Mouse (Mus musculus): ENCODE results near the gene Fem1a. TPM values are rescaled to one million over a fixed set of nuclear protein-coding genes. Genes with fewer than 3 reads are reported as not detected.

Fem1a gene
- polyA plus RNA-seq, 1 experiment from 2014 or later = 18.0 TPM

DNA sequence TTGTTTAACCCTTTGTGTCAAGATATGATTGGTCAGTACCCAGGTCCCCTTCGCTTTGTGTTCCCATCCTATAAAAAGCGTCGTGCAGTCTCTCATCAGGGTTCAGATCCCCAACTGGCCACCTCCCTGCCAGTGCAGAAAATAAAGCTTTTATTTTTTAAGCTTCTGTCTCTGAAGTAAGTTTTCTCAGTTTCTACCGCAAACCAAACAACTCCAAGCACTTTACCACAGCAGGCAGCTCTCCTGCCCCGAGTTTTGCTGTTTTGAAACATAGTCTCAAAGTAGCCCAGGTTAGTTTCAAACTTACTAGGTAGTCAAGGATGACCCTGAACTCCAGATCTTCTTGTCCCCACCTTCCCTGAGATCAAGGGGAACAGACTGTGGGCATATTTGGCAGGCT lies 21.7 kb downstream of the Fem1a start:
- no peaks in the 10 kb centered on the region; the same call in 1 of the 2 replicates for H3K4me1 ChIP-seq (ENCODE audit: control insufficient read depth, insufficient read depth, low read length)
- 91% methylated on average over 5 of the region's 5 CpGs for WGBS
- DNase-seq (ENCODE audit: low spot score) = no peak
- no peak overlapping the region for H3K4me2 ChIP-seq (ENCODE audit: low read length)
- no peaks in the 10 kb centered on the region for H3K27me3 ChIP-seq (replicated peaks; ENCODE audit: control insufficient read depth, insufficient read depth, low read length)
- no peak overlapping the region for H3K4me3 ChIP-seq (ENCODE audit: low read depth, low read length)
- ATAC-seq = no peak
- no peak overlapping the region for H3K27ac ChIP-seq (ENCODE audit: low read depth, low read length)
- no peaks in the 10 kb centered on the region for H3K36me3 ChIP-seq (ENCODE audit: control insufficient read depth, insufficient read depth, low read length)
- no peaks in the 10 kb centered on the region for H3K9me3 ChIP-seq (replicated peaks; ENCODE audit: control insufficient read depth, low read length)
- no peak overlapping the region for H3K9ac ChIP-seq (ENCODE audit: low read length)

DNA sequence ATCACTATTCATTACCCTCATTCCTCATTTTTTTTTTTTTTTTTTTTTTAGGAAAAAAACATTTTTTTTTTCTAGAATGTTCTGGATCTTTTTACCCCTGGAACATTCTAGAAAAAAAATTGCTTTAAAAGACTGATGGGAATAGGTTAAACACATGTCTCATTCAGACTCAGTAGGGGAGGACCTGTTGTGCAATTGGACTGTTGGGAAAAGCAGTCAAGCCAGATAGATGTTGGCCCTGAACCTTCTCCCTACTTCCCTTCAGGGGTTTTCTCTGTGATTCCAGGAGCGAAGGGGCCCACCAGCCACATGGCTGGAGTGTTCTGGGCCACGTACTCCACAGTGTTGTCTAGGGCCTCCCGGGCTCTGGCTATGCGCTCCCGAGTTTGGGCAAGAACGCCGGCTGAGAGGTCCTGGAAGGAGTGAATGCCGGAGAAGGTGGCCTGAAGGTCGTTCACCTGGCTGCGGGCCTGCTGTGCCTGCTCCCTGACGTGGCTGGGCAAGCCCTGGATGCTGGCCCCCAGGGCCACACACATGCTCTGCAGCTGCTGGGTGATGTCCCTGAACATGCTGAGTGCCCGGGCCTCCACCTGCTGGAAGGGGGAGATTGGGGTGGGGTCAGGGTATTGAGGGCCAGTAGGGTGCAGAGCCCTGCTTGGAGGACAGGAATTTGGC lies 23.0 kb downstream of the Fem1a start:
- ATAC-seq (no peak), DNase-seq (ENCODE audit: low spot score) (no peak)
- 90% methylated on average over 12 of the region's 12 CpGs for WGBS
- Histone ChIP-seq H3K36me3 (ENCODE audit: control insufficient read depth, insufficient read depth, low read length) (no peaks in the 10 kb centered on the region), H3K4me2 (ENCODE audit: low read length) (no peak overlapping the region), H3K27me3 (replicated peaks; ENCODE audit: control insufficient read depth, insufficient read depth, low read length) (no peaks in the 10 kb centered on the region), H3K4me3 (ENCODE audit: low read depth, low read length) (no peak overlapping the region), H3K9ac (ENCODE audit: low read length) (no peak overlapping the region), H3K9me3 (replicated peaks; ENCODE audit: control insufficient read depth, low read length) (no peaks in the 10 kb centered on the region), H3K4me1 (ENCODE audit: control insufficient read depth, insufficient read depth, low read length) (no peaks in the 10 kb centered on the region; the same call in 1 of the 2 replicates), H3K27ac (ENCODE audit: low read depth, low read length) (no peak overlapping the region)

DNA sequence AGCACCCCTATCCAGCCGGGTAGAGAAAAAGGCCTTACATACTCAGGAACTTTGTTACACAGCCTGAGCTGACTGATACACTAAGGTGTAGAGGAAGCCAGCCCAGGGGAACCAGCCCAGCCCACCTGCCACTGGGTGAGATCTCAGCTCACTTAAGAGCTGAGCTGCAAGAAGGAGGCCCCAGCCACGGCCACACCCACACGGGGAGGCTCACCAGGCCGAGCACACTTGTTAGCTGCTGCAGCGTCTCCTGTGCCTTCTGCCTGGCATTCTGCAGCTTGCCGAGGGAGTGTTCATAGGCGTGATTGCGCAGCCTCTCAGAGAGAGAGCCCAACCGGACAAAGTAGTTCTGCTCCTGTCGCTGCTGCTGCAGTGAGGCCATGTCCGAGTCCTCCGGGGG lies 24.6 kb downstream of the Fem1a start:
- no peak overlapping the region for H3K4me3 ChIP-seq (ENCODE audit: low read depth, low read length)
- no peaks in the 10 kb centered on the region for H3K36me3 ChIP-seq (ENCODE audit: control insufficient read depth, insufficient read depth, low read length)
- no peak overlapping the region for H3K9ac ChIP-seq (ENCODE audit: low read length)
- no peaks in the 10 kb centered on the region for H3K27me3 ChIP-seq (replicated peaks; ENCODE audit: control insufficient read depth, insufficient read depth, low read length)
- no peak overlapping the region for H3K4me2 ChIP-seq (ENCODE audit: low read length)
- H3K9me3 ChIP-seq (replicated peaks; ENCODE audit: control insufficient read depth, low read length) = no peaks in the 10 kb centered on the region
- H3K27ac ChIP-seq (ENCODE audit: low read depth, low read length) = no peak overlapping the region
- H3K4me1 ChIP-seq (ENCODE audit: control insufficient read depth, insufficient read depth, low read length) = no peaks in the 10 kb centered on the region; the same call in 1 of the 2 replicates
- ATAC-seq (no peak), DNase-seq (ENCODE audit: low spot score) (no peak)
- 97% methylated on average over 12 of the region's 12 CpGs for WGBS

DNA sequence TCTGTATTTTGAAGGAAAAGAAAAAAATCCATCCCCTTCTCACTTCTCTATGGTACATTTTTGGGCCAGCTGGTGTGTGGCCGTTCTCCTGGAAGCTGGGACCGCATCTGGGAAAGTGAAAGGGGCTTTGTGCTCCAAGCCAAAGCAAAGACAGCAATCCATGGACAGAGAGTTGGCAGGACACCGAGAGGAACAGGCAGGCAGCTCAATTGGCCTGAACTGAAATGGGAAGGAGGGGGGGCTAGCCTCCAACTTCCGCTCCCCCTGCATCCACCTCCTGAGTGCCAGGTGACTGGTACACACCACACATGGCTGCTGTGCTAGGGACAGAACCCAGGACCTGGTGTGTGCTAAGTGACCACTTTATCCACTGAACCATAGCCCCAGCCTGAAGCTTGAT lies 26.2 kb downstream of the Fem1a start:
- Histone ChIP-seq H3K4me3 (ENCODE audit: low read depth, low read length) (no peak overlapping the region), H3K36me3 (ENCODE audit: control insufficient read depth, insufficient read depth, low read length) (no peaks in the 10 kb centered on the region), H3K27ac (ENCODE audit: low read depth, low read length) (no peak overlapping the region), H3K9ac (ENCODE audit: low read length) (no peak overlapping the region), H3K4me1 (ENCODE audit: control insufficient read depth, insufficient read depth, low read length) (no peaks in the 10 kb centered on the region), H3K27me3 (replicated peaks; ENCODE audit: control insufficient read depth, insufficient read depth, low read length) (no peaks in the 10 kb centered on the region), H3K4me2 (ENCODE audit: low read length) (no peak overlapping the region), H3K9me3 (replicated peaks; ENCODE audit: control insufficient read depth, low read length) (no peaks in the 10 kb centered on the region)
- 85% methylated on average over 4 of the region's 4 CpGs for WGBS
- DNase-seq (ENCODE audit: low spot score) = no peak
- ATAC-seq = no peak

DNA sequence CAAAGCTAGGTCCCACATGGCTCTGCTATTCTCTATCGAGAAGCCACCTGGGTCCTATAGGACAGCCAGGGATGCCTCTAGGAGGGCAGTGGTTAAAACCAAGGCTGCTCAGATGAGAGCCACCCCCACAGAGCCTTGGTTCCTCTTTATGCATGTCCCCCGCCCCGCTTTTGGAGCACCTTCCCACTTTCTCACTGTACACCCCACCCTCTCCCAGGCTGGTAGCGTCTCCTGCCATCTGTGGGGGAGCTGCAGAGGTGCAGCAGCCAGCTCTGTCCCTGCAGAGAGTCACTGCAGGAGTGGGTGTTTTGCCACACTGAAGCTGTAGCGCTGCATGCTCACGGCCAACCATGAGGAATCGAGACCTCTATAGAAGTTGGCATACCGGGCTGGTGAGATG lies 26.7 kb downstream of the Fem1a start:
- Histone ChIP-seq H3K36me3 (ENCODE audit: control insufficient read depth, insufficient read depth, low read length) (no peaks in the 10 kb centered on the region), H3K27me3 (replicated peaks; ENCODE audit: control insufficient read depth, insufficient read depth, low read length) (no peaks in the 10 kb centered on the region), H3K4me3 (ENCODE audit: low read depth, low read length) (no peak overlapping the region), H3K9me3 (replicated peaks; ENCODE audit: control insufficient read depth, low read length) (no peaks in the 10 kb centered on the region), H3K4me1 (ENCODE audit: control insufficient read depth, insufficient read depth, low read length) (no peaks in the 10 kb centered on the region), H3K9ac (ENCODE audit: low read length) (no peak overlapping the region), H3K4me2 (ENCODE audit: low read length) (no peak overlapping the region), H3K27ac (ENCODE audit: low read depth, low read length) (no peak overlapping the region)
- DNase-seq (ENCODE audit: low spot score) (no peak), ATAC-seq (no peak)
- WGBS = 92% methylated on average over 8 of the region's 8 CpGs

DNA sequence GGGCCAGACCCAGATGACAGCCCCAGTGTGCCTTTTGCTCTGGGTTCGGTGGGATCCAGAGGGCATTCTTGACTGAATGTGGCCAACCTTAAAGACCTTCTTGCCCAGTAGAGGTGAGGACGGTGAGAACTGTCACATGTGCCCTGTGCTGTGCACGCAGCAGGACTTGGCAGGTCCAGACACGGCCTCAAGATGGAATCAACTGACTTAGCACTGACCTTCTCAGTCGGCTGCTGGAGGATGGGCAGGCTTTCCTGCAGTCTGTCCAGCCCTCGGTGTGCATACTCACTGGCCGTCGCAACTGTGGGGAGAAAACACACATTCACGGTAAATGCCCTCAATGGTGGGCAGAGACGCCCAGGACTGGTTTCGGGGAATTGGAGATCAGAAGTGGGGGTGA lies 29.4 kb downstream of the Fem1a start:
- no peak overlapping the region for H3K4me3 ChIP-seq (ENCODE audit: low read depth, low read length)
- no peak for DNase-seq (ENCODE audit: low spot score)
- H3K27me3 ChIP-seq (replicated peaks; ENCODE audit: control insufficient read depth, insufficient read depth, low read length) = no peaks in the 10 kb centered on the region
- no peaks in the 10 kb centered on the region for H3K9me3 ChIP-seq (replicated peaks; ENCODE audit: control insufficient read depth, low read length)
- no peak overlapping the region for H3K9ac ChIP-seq (ENCODE audit: low read length)
- WGBS = 95% methylated on average over 11 of the region's 11 CpGs
- H3K4me2 ChIP-seq (ENCODE audit: low read length) = no peak overlapping the region
- H3K4me1 ChIP-seq (ENCODE audit: control insufficient read depth, insufficient read depth, low read length) = peaks cover 10% of the 10 kb centered on the region
- no peaks in the 10 kb centered on the region for H3K36me3 ChIP-seq (ENCODE audit: control insufficient read depth, insufficient read depth, low read length)
- ATAC-seq = no peak
- no peak overlapping the region for H3K27ac ChIP-seq (ENCODE audit: low read depth, low read length)

DNA sequence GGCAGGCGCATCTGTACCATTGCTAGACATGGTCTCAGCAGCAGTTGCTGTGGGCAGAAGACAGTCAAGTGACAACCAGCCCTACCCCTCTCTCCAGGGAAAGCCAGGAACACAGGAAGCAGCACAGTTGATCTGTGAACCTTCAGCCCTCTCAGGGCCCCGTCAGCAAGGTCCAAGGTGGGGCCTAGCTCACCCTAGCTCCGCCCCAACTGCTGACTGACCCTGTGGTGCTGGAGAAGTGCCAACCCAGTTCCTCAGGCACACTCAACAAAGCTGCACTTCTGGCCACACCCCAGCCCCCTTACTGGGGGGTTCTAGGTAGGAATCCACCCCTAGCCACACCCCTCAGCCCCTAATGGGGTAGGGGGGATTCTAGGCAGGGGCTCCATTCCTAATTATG lies 31.2 kb downstream of the Fem1a start:
- H3K27ac ChIP-seq (ENCODE audit: low read depth, low read length) = no peak overlapping the region
- no peaks in the 10 kb centered on the region for H3K9me3 ChIP-seq (replicated peaks; ENCODE audit: control insufficient read depth, low read length)
- no peak overlapping the region for H3K9ac ChIP-seq (ENCODE audit: low read length)
- ATAC-seq (no peak), DNase-seq (ENCODE audit: low spot score) (no peak)
- WGBS = 59% methylated on average over 3 of the region's 3 CpGs
- no peaks in the 10 kb centered on the region for H3K36me3 ChIP-seq (ENCODE audit: control insufficient read depth, insufficient read depth, low read length)
- no peaks in the 10 kb centered on the region for H3K27me3 ChIP-seq (replicated peaks; ENCODE audit: control insufficient read depth, insufficient read depth, low read length)
- H3K4me1 ChIP-seq (ENCODE audit: control insufficient read depth, insufficient read depth, low read length) = peaks cover 15% of the 10 kb centered on the region
- no peak overlapping the region for H3K4me3 ChIP-seq (ENCODE audit: low read depth, low read length)
- no peak overlapping the region for H3K4me2 ChIP-seq (ENCODE audit: low read length)

DNA sequence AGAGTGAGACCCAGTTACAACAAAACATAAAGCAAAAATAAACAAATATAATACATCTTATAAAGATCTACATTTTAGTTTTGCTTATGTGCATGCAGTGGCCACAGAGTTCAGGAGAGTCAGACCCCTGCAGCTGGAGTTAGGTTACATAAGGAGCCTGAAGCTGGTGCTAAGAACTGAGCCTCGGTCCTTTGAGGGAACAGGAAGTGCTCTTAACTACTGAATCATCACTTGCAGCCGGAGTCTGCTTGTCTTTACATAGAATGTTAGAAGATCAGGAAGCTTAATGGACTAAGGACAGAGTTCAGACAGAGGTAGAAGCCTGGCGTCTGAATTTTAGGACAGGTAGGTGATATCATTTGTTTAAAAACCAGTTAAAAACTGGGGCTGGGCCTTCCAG lies 32.3 kb downstream of the Fem1a start:
- H3K9ac ChIP-seq (ENCODE audit: low read length) = 0 out of 2 replicates have a peak overlapping the region, but pooled peaks have one; percentile 36
- ATAC-seq (no peak), DNase-seq (ENCODE audit: low spot score) (no peak)
- H3K27ac ChIP-seq (ENCODE audit: low read depth, low read length) = peak overlapping the region; percentile 58; the same call in 1 of the 2 replicates
- H3K4me2 ChIP-seq (ENCODE audit: low read length) = peak overlapping the region; percentile 49
- H3K36me3 ChIP-seq (ENCODE audit: control insufficient read depth, insufficient read depth, low read length) = no peaks in the 10 kb centered on the region
- H3K9me3 ChIP-seq (replicated peaks; ENCODE audit: control insufficient read depth, low read length) = no peaks in the 10 kb centered on the region
- peaks cover 15% of the 10 kb centered on the region for H3K4me1 ChIP-seq (ENCODE audit: control insufficient read depth, insufficient read depth, low read length)
- WGBS = 46% methylated on average over 3 of the region's 3 CpGs
- H3K4me3 ChIP-seq (ENCODE audit: low read depth, low read length) = no peak overlapping the region
- H3K27me3 ChIP-seq (replicated peaks; ENCODE audit: control insufficient read depth, insufficient read depth, low read length) = no peaks in the 10 kb centered on the region

DNA sequence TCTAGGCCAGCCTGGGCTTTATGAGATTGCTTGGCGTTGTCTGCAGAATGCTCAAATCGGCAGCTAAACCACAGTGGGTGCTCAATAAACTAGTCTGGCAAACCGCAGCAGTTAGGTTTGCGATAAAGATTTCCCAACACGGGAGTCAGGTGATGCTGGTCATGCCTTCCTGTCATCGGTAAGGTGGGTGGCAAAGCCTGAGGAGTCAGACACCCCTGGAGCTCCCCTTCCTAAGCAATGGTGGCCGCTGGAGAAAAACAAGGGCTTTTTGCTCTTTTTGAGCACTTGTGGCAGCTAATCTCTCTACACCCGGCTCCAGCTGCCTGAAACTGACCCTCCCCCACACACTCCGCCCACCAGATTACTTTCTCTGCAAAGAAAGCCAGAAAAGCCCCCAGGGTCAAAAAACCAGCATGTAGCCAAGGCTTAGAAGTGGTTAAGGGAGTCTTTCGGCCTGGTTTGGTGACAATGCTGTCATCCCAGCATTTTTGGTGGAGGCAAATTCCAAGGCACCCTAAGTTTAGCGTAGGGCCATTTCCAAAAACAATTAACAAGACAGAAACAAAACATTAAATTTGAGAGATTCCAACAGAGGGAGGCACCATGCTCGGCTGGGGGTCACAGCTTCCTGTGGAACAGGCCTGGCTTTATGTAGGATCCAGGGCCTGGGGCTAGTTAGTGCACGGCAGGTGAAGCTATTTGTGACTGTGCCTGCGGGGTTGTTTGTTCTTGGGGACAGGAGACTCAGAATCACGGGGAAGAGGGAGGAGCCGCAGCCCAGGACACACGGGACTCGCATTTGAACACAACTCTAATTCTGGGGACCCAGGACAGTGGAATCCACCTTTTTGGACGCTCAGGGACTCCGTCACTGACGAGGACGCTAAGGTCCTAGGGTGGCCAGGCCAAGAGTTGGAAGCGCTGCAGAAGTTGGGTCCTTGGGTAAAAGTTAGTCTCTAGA lies 33.0 kb downstream of the Fem1a start:
- peak overlapping the region; percentile 29 for H3K4me3 ChIP-seq (ENCODE audit: low read depth, low read length)
- H3K9ac ChIP-seq (ENCODE audit: low read length) = peak overlapping the region; percentile 36
- no peaks in the 10 kb centered on the region for H3K36me3 ChIP-seq (ENCODE audit: control insufficient read depth, insufficient read depth, low read length)
- ATAC-seq (no peak), DNase-seq (ENCODE audit: low spot score) (peak; percentile 46)
- WGBS = 3% methylated on average over 23 of the region's 23 CpGs
- peaks cover 15% of the 10 kb centered on the region for H3K4me1 ChIP-seq (ENCODE audit: control insufficient read depth, insufficient read depth, low read length)
- H3K4me2 ChIP-seq (ENCODE audit: low read length) = peak overlapping the region; percentile 49
- peak overlapping the region; percentile 58 for H3K27ac ChIP-seq (ENCODE audit: low read depth, low read length)
- H3K27me3 ChIP-seq (replicated peaks; ENCODE audit: control insufficient read depth, insufficient read depth, low read length) = no peaks in the 10 kb centered on the region
- H3K9me3 ChIP-seq (replicated peaks; ENCODE audit: control insufficient read depth, low read length) = no peaks in the 10 kb centered on the region

Measured in forebrain, embryonic 14.5 days (tissue).